Mouse (Mus musculus) myocyte (in vitro differentiated cells): ENCODE measurements around the gene Bcas3. TPM values are rescaled to one million over a fixed set of nuclear protein-coding genes. Genes with fewer than 3 reads are reported as not detected.

Experiments used
- H3K27me3 ChIP-seq: one replicate; pipeline ENCODE4 v1.6.1; 2011; ENCODE audit not compliant: control insufficient read depth, insufficient read depth, insufficient read length
- H3K36me3 ChIP-seq: one replicate; pipeline ENCODE4 v1.6.1; 2011; ENCODE audit not compliant: control insufficient read depth, insufficient read depth
- H3K4me2 ChIP-seq: one replicate; pipeline ENCODE4 v1.6.1; 2011; ENCODE audit warnings: low read depth, control low read depth
- H3K4me3 ChIP-seq: one replicate; pipeline ENCODE4 v1.5.1; 2011; ENCODE audit warnings: mild to moderate bottlenecking, control low read depth, moderate library complexity
- H3K79me2 ChIP-seq: one replicate; pipeline ENCODE4 v1.6.1; 2011; ENCODE audit not compliant: control insufficient read depth, insufficient read depth
- H3ac ChIP-seq: one replicate; pipeline ENCODE4 v1.6.1; 2011; ENCODE audit not compliant: control insufficient read depth, insufficient read length
- CEBPB ChIP-seq: IDR thresholded peaks from 2 replicates; pipeline ENCODE4 v1.6.1; 2011; ENCODE audit warnings: mild to moderate bottlenecking, moderate library complexity; ENCODE audit not compliant: poor library complexity, insufficient read depth, severe bottlenecking
- E2F4 ChIP-seq: IDR thresholded peaks from one replicate; pipeline ENCODE4 v1.6.1; 2011; ENCODE audit warnings: mild to moderate bottlenecking, control low read depth, moderate library complexity; ENCODE audit not compliant: insufficient read depth
- MAX ChIP-seq: IDR thresholded peaks from one replicate; pipeline ENCODE4 v1.6.1; 2011; ENCODE audit warnings: low read depth, mild to moderate bottlenecking, control low read depth
- MYOD1 ChIP-seq, 3 experiments: IDR thresholded peaks; one replicate each; pipeline ENCODE4 v1.6.1; 2011; ENCODE audit warnings: control low read depth in 2 of 3, low read depth in 2 of 3, mild to moderate bottlenecking in 2 of 3, moderate library complexity in 1 of 3; ENCODE audit not compliant: insufficient read length in 2 of 3, control insufficient read depth in 1 of 3
- MYOG ChIP-seq, 3 experiments: IDR thresholded peaks; one replicate each; pipeline ENCODE4 v1.6.1; 2011; ENCODE audit warnings: control low read depth in 2 of 3, low read depth in 2 of 3, mild to moderate bottlenecking in 2 of 3; ENCODE audit not compliant: insufficient read length in 2 of 3, control insufficient read depth in 1 of 3, insufficient read depth in 1 of 3
- POLR2A ChIP-seq: IDR thresholded peaks from one replicate; pipeline ENCODE4 v1.6.1; 2011; ENCODE audit warnings: low read depth, mild to moderate bottlenecking, control low read depth, moderate library complexity; ENCODE audit not compliant: insufficient read length
- POLR2AphosphoS2 ChIP-seq: IDR thresholded peaks from one replicate; pipeline ENCODE4 v1.6.1; 2011; ENCODE audit warnings: low read depth, control low read depth; ENCODE audit not compliant: insufficient read length
- REST ChIP-seq: IDR thresholded peaks from one replicate; pipeline ENCODE4 v1.6.1; 2011; ENCODE audit warnings: mild to moderate bottlenecking, control low read depth, moderate library complexity; ENCODE audit not compliant: insufficient read depth, insufficient read length
- SRF ChIP-seq: IDR thresholded peaks from one replicate; pipeline ENCODE4 v1.6.1; 2011; ENCODE audit warnings: low read depth; ENCODE audit not compliant: control insufficient read depth, insufficient read length
- TCF12 ChIP-seq: IDR thresholded peaks from one replicate; pipeline ENCODE4 v1.6.1; 2011; ENCODE audit warnings: mild to moderate bottlenecking, control low read depth; ENCODE audit not compliant: poor library complexity, insufficient read depth, severe bottlenecking
- TCF3 ChIP-seq: IDR thresholded peaks from one replicate; pipeline ENCODE4 v1.6.1; 2011; ENCODE audit warnings: low read depth, control low read depth; ENCODE audit not compliant: insufficient read length
- USF1 ChIP-seq: IDR thresholded peaks from one replicate; pipeline ENCODE4 v1.6.1; 2011; ENCODE audit warnings: low read depth, mild to moderate bottlenecking, control low read depth, moderate library complexity
- polyA plus RNA-seq: library from polyadenylated mRNA; unstranded; fragments of >200 nt; fragmentation: generic; extraction: Trizol; gene quantifications from one replicate; pipeline ENCODE4 v1.2.1, GENCODE M21; 2012; ENCODE audit warnings: missing spikeins

The Bcas3 gene
- polyA plus RNA-seq, 1 experiment = 30.1 TPM

DNA sequence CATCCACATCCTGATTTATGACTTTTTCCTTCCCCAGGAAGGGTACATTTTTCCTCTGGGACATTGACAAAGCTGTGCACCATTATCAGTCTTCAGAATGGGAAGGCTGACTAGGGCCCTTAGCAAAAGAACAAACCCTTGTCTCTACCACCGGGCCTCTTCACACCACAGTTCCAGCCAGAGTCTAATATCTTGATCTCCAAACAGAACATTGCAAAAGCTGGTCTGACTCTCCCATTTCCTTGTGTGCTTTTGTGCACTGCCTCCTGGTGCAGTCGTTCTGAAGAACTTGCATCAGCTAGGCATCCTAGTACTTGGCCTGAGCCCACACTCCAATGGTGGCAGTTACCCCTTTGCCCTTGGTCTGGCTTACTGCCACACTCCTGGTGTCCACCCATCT lies 425.0 kb downstream of the Bcas3 start:
- H3K4me2 ChIP-seq = no peak overlapping the region
- no peak for TF ChIP-seq SRF
- no peak for TF ChIP-seq CEBPB
- TF ChIP-seq POLR2AphosphoS2 = no peak
- no peak for TF ChIP-seq POLR2A
- no peak for TF ChIP-seq MYOD1 (IDR thresholded peaks at IDR 0.05; ENCODE audit: control insufficient read depth in 1 of 3, insufficient read length in 2 of 3, low read depth in 2 of 3)
- TF ChIP-seq E2F4 = no peak
- TF ChIP-seq REST = no peak
- TF ChIP-seq TCF12 = no peak
- TF ChIP-seq MAX = no peak
- TF ChIP-seq MYOG (IDR thresholded peaks at IDR 0.05; ENCODE audit: control insufficient read depth in 1 of 3, insufficient read depth in 1 of 3, insufficient read length in 2 of 3, low read depth in 2 of 3) = no peak
- no peaks in the 10 kb centered on the region for H3K27me3 ChIP-seq
- no peaks in the 10 kb centered on the region for H3K79me2 ChIP-seq
- H3ac ChIP-seq = no peak overlapping the region
- no peaks in the 10 kb centered on the region for H3K36me3 ChIP-seq
- H3K4me3 ChIP-seq = no peak overlapping the region

DNA sequence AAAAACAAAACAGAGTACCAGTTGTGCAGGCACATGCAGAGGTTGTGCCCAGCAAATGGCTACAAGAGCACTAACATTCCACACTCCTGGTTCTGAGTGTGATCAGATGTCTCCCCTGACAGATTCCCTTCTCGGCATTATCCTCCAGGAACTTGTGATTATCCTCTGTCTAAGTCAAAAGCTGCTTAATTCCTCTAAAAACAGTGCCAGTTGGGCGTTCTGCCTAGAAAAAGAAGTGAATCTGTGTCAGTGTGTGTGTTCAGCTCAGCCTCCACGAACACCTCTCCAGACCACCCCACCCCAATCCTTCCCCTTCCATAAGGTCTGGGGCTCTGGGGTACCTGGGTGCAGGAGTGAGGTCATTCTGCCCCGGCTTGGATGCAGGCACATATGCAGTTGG lies 427.3 kb downstream of the Bcas3 start:
- no peak overlapping the region for H3K4me3 ChIP-seq
- no peak for TF ChIP-seq TCF12
- TF ChIP-seq REST = no peak
- no peak for TF ChIP-seq MYOG (IDR thresholded peaks at IDR 0.05; ENCODE audit: control insufficient read depth in 1 of 3, insufficient read depth in 1 of 3, insufficient read length in 2 of 3, low read depth in 2 of 3)
- TF ChIP-seq POLR2AphosphoS2 = no peak
- no peak for TF ChIP-seq TCF3
- TF ChIP-seq MAX = no peak
- no peak for TF ChIP-seq CEBPB
- TF ChIP-seq MYOD1 (IDR thresholded peaks at IDR 0.05; ENCODE audit: control insufficient read depth in 1 of 3, insufficient read length in 2 of 3, low read depth in 2 of 3) = no peak
- no peak for TF ChIP-seq POLR2A
- no peak for TF ChIP-seq USF1
- TF ChIP-seq E2F4 = no peak
- no peak for TF ChIP-seq SRF
- H3K79me2 ChIP-seq = no peaks in the 10 kb centered on the region
- H3ac ChIP-seq = no peak overlapping the region
- H3K27me3 ChIP-seq = no peaks in the 10 kb centered on the region
- no peaks in the 10 kb centered on the region for H3K36me3 ChIP-seq
- H3K4me2 ChIP-seq = no peak overlapping the region

DNA sequence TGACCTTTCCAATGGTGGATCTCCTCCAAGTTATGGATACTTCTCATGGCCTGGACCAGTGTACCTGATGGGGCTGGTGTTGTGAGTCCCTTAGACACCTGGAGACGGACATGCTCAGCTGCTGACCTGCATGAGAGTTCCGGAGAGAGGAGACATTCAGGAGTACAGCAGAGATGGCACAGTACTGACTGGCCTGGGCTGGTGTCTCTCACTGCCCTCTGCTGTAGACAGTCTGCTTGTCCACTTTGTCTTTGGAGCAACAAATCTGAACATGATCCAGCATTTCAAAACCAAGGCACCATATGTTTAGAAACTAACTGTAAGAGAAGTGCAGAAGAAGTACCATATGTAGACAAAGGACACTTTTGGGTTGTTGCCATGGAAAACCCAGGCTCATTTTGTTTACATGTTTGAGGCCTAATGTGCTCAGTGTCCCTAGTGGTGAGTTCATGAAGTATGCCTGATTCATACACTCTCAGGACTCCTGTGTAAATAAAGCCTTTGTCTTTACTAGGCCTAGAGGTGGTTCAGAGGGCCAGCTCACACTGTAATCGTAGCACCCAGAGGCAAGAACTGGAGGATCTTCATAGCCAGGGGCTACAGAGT lies 433.2 kb downstream of the Bcas3 start:
- no peak overlapping the region for H3ac ChIP-seq
- H3K79me2 ChIP-seq = no peaks in the 10 kb centered on the region
- no peaks in the 10 kb centered on the region for H3K27me3 ChIP-seq
- H3K4me3 ChIP-seq = no peak overlapping the region
- no peaks in the 10 kb centered on the region for H3K36me3 ChIP-seq
- TF ChIP-seq MYOG (IDR thresholded peaks at IDR 0.05; ENCODE audit: control insufficient read depth in 1 of 3, insufficient read depth in 1 of 3, insufficient read length in 2 of 3, low read depth in 2 of 3) (no peak), REST (no peak), SRF (no peak), POLR2A (no peak), TCF3 (no peak)
- no peak overlapping the region for H3K4me2 ChIP-seq

DNA sequence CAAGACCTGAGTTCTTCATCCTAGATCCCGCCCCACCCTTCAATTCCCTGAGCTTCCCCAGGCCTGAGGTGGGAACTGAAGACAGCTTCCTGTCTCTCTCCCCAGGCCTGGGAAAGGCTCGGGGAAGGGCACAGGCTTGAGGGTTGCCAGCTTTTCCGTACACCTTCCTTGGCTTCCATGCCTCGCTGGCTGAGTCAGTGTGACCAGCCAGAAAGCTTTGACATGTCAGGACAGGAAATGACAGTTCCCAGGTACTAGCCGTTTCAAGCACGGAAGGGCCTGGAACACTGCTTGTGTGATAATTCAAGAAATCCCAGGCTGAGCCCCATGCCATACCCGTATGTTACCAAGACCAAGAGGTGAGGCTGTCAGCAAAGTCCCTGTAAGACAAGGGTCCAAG lies 436.8 kb downstream of the Bcas3 start:
- no peak for TF ChIP-seq MYOD1 (IDR thresholded peaks at IDR 0.05; ENCODE audit: control insufficient read depth in 1 of 3, insufficient read length in 2 of 3, low read depth in 2 of 3)
- TF ChIP-seq REST = no peak
- no peak for TF ChIP-seq TCF12
- TF ChIP-seq MAX = no peak
- TF ChIP-seq TCF3 = no peak
- no peak for TF ChIP-seq CEBPB
- TF ChIP-seq E2F4 = no peak
- no peak for TF ChIP-seq USF1
- no peak for TF ChIP-seq POLR2AphosphoS2
- Histone ChIP-seq H3K79me2 (no peaks in the 10 kb centered on the region), H3K4me3 (no peak overlapping the region), H3K4me2 (no peak overlapping the region), H3K36me3 (no peaks in the 10 kb centered on the region), H3K27me3 (no peaks in the 10 kb centered on the region), H3ac (no peak overlapping the region)

DNA sequence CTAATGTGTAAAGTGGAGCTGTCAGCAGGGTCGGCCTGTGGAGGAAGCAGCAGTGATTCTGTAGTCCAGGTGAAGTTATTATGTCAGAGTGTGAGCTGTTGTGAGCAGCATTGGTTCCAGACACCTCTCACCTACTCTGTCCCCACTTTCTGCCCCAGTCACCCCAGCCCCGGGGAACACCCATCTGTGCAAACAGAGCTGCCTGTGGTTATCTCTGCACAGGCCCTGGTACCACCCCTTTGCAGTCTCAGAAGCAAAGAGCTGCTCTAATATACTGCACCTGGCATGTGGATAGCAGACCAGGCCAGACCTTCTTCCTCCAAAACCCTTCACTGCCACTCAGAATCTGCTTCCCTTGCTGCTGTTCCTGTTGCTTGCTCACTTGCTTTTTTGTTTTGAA lies 437.3 kb downstream of the Bcas3 start:
- Histone ChIP-seq H3ac (no peak overlapping the region), H3K79me2 (no peaks in the 10 kb centered on the region), H3K36me3 (no peaks in the 10 kb centered on the region), H3K4me3 (no peak overlapping the region), H3K4me2 (no peak overlapping the region), H3K27me3 (no peaks in the 10 kb centered on the region)
- no peak for TF ChIP-seq USF1
- TF ChIP-seq MYOD1 (IDR thresholded peaks at IDR 0.05; ENCODE audit: control insufficient read depth in 1 of 3, insufficient read length in 2 of 3, low read depth in 2 of 3) = no peak
- no peak for TF ChIP-seq MAX
- no peak for TF ChIP-seq SRF
- TF ChIP-seq REST = no peak
